Mouse (Mus musculus) cerebellum, adult 2 months (tissue): ENCODE measurements at regions not wholly inside any gene's neighbourhood (a gene's known extent, or its start where the extent isn't known, plus 50 kb on each side); places are given as distances from the start of the nearest gene placed in this dataset.

Source experiments
- CTCF ChIP-seq: fragments of 200-500 bp; IDR thresholded peaks from 2 replicates; pipeline ENCODE4 v1.5.1; 2011; ENCODE audit warnings: low read depth, mild to moderate bottlenecking, control low read depth, low read length, moderate library complexity, borderline replicate concordance; ENCODE audit not compliant: insufficient read depth
- POLR2A ChIP-seq: fragments of 200-500 bp; IDR thresholded peaks from 2 replicates; pipeline ENCODE4 v1.6.1; 2011; ENCODE audit warnings: low read length, control low read depth, borderline replicate concordance; ENCODE audit not compliant: insufficient read depth

GRCm38 (mm10) chr14:31918921-31919320 is 88.5 kb upstream of the Ankrd28 start:
- TF ChIP-seq CTCF = no peak
- no peak for TF ChIP-seq POLR2A
